Mouse (Mus musculus) heart, postnatal 0 days (tissue): ENCODE results near the gene Enpp1.

ENCODE experiments used
- CTCF ChIP-seq: IDR thresholded peaks from 2 replicates; pipeline ENCODE4 v1.5.1; 2016; ENCODE audit warnings: antibody characterized with exemption, control low read depth, low read depth
- EP300 ChIP-seq: IDR thresholded peaks from 2 replicates; pipeline ENCODE4 v1.6.1; 2016; ENCODE audit warnings: antibody characterized with exemption, low read depth

DNA sequence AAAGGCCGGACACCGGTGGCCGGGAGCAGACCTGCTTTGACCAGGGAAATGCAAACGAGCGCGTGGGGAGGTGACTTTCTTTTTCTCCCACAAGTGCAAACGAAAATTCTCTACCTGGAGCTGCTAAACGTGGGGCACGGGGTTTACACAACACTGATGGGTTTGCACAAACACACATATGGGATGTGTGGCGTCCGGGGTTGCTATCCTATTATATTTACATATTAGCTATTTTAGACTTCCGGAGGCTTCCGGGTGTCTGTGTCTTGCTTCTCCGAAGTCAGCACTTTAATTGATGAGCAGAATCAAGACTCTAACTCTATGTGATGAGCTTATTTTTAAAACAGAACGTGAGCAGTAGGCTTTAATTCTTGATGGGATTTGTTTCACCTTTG lies 405 bp upstream of the Enpp1 start:
- TF ChIP-seq CTCF (no peak), EP300 (no peak)
